Mouse (Mus musculus): Measurements from ENCODE around the gene Zfp526. TPM values are rescaled to one million over a fixed set of nuclear protein-coding genes. Genes with fewer than 3 reads are reported as not detected.

Zfp526 gene
- total and polyA plus RNA-seq, 3 experiments, result 6.9 to 9.6 (median 7.4) TPM

- H3K36me3 ChIP-seq (ENCODE audit: control insufficient read depth, insufficient read depth, low read length), result no peaks in the 10 kb centered on the region
- intact Hi-C loops (cut with DNase I), result loop anchor here (5.0 to 10.0 kb wide), 2 partner anchors 266 to 353 kb away; partner anchors contain the start of genes Rabac1 and Rps19
These were observed 16.9 kb downstream of the Zfp526 start for GRCm38 (mm10) chr7:25238015-25238706.

GRCm38 (mm10) chr7:25238829-25239623 lies 17.8 kb downstream of the Zfp526 start:
- DNase-seq, result peak; percentile 80 to 89
- H3K4me3 ChIP-seq, result peak overlapping the region; percentile 64
- peak overlapping the region; percentile 68 for H3K9ac ChIP-seq (ENCODE audit: low read depth, low read length)
- H3K4me1 ChIP-seq (ENCODE audit: control insufficient read depth, insufficient read depth, low read length), result peaks cover 5% of the 10 kb centered on the region
- WGBS, result 1% methylated on average over 30 of the region's 30 CpGs
- TF ChIP-seq CTCF (IDR thresholded peaks at IDR 0.05) (peak; percentile 83), POLR2A (IDR thresholded peaks at IDR 0.05; ENCODE audit: insufficient read depth, low read depth, low read length) (peak; percentile 77), EP300 (IDR thresholded peaks at IDR 0.05; ENCODE audit: insufficient read depth, low read depth, low read length) (peak; percentile 94)
- intact Hi-C loops (cut with DNase I), result loop anchor here (5.0 to 10.0 kb wide), 2 partner anchors 267 to 354 kb away; partner anchors contain the start of genes Rabac1 and Rps19
- H3K79me2 ChIP-seq (replicated peaks; ENCODE audit: control insufficient read depth, insufficient read depth, low read length), result no peaks in the 10 kb centered on the region; the same call in 1 of the 2 replicates
- H3K27ac ChIP-seq, result peak overlapping the region; percentile 96
- H3K36me3 ChIP-seq (ENCODE audit: control insufficient read depth, insufficient read depth, low read length), result no peaks in the 10 kb centered on the region
- H3K27me3 ChIP-seq (ENCODE audit: control insufficient read depth, insufficient read depth, low read length), result no peaks in the 10 kb centered on the region

More at GRCm38 (mm10) chr7:25238015-25238706, 16.9 kb downstream of the Zfp526 start:
- H3K27me3 ChIP-seq (ENCODE audit: control insufficient read depth, insufficient read depth, low read length), result no peaks in the 10 kb centered on the region
- peaks cover 5% of the 10 kb centered on the region for H3K4me1 ChIP-seq (ENCODE audit: control insufficient read depth, insufficient read depth, low read length)
- peak; percentile 90 to 97 for DNase-seq
- peak overlapping the region; percentile 96 for H3K27ac ChIP-seq
- TF ChIP-seq EP300 (IDR thresholded peaks at IDR 0.05; ENCODE audit: insufficient read depth, low read depth, low read length) (peak; percentile 65), CTCF (IDR thresholded peaks at IDR 0.05) (no peak), POLR2A (IDR thresholded peaks at IDR 0.05; ENCODE audit: insufficient read depth, low read depth, low read length) (peak; percentile 64; the same call in 1 of the 2 replicates)
- peak overlapping the region; percentile 64 for H3K4me3 ChIP-seq
- under 1% methylated on average over 23 of the region's 23 CpGs for WGBS
- H3K79me2 ChIP-seq (replicated peaks; ENCODE audit: control insufficient read depth, insufficient read depth, low read length), result no peaks in the 10 kb centered on the region; the same call in 1 of the 2 replicates
- H3K9ac ChIP-seq (ENCODE audit: low read depth, low read length), result peak overlapping the region; percentile 35

GRCm38 (mm10) chr7:25240631-25241030 lies 19.4 kb downstream of the Zfp526 start:
- WGBS, result 56% methylated on average over 7 of the region's 7 CpGs
- Histone ChIP-seq H3K79me2 (replicated peaks; ENCODE audit: control insufficient read depth, insufficient read depth, low read length) (0 out of 2 replicates have a peak, but pooled peaks cover 1% of the 10 kb centered on the region), H3K4me1 (ENCODE audit: control insufficient read depth, insufficient read depth, low read length) (peaks cover 6% of the 10 kb centered on the region), H3K27me3 (ENCODE audit: control insufficient read depth, insufficient read depth, low read length) (no peaks in the 10 kb centered on the region), H3K27ac (no peak overlapping the region), H3K9ac (ENCODE audit: low read depth, low read length) (no peak overlapping the region; the same call in 1 of the 2 replicates), H3K36me3 (ENCODE audit: control insufficient read depth, insufficient read depth, low read length) (no peaks in the 10 kb centered on the region; the same call in 1 of the 2 replicates), H3K4me3 (no peak overlapping the region)
- TF ChIP-seq EP300 (IDR thresholded peaks at IDR 0.05; ENCODE audit: insufficient read depth, low read depth, low read length), result no peak
- TF ChIP-seq POLR2A (IDR thresholded peaks at IDR 0.05; ENCODE audit: insufficient read depth, low read depth, low read length), result 0 out of 2 replicates have a peak, but pooled peaks have one; percentile 9
- intact Hi-C loops (cut with DNase I), result loop anchor here (1.0 kb wide), 2 partner anchors 37 to 76 kb away; no protein-coding TSS in a partner anchor
- DNase-seq, result no peak

GRCm38 (mm10) chr7:25241062-25241461 lies 19.8 kb downstream of the Zfp526 start:
- Histone ChIP-seq H3K4me1 (ENCODE audit: control insufficient read depth, insufficient read depth, low read length) (peaks cover 8% of the 10 kb centered on the region), H3K9ac (ENCODE audit: low read depth, low read length) (no peak overlapping the region), H3K27me3 (ENCODE audit: control insufficient read depth, insufficient read depth, low read length) (no peaks in the 10 kb centered on the region), H3K4me3 (no peak overlapping the region), H3K36me3 (ENCODE audit: control insufficient read depth, insufficient read depth, low read length) (no peaks in the 10 kb centered on the region; the same call in 1 of the 2 replicates), H3K27ac (peak overlapping the region; percentile 5; the same call in 1 of the 2 replicates), H3K79me2 (replicated peaks; ENCODE audit: control insufficient read depth, insufficient read depth, low read length) (0 out of 2 replicates have a peak, but pooled peaks cover 1% of the 10 kb centered on the region)
- DNase-seq, result peak; percentile 63 to 67
- intact Hi-C loops (cut with DNase I), result loop anchor here (1.0 kb wide), 2 partner anchors 36 to 75 kb away; no protein-coding TSS in a partner anchor
- 16% methylated on average over 2 of the region's 2 CpGs for WGBS
- TF ChIP-seq EP300 (IDR thresholded peaks at IDR 0.05; ENCODE audit: insufficient read depth, low read depth, low read length) (peak; percentile 92), CTCF (IDR thresholded peaks at IDR 0.05) (peak; percentile 82), POLR2A (IDR thresholded peaks at IDR 0.05; ENCODE audit: insufficient read depth, low read depth, low read length) (no peak)

- Histone ChIP-seq H3K27ac (no peak overlapping the region), H3K4me3 (no peak overlapping the region), H3K4me1 (ENCODE audit: control insufficient read depth, insufficient read depth, low read length) (peaks cover 14% of the 10 kb centered on the region), H3K36me3 (ENCODE audit: control insufficient read depth, insufficient read depth, low read length) (no peaks in the 10 kb centered on the region; the same call in 1 of the 2 replicates), H3K79me2 (replicated peaks; ENCODE audit: control insufficient read depth, insufficient read depth, low read length) (0 out of 2 replicates have a peak, but pooled peaks cover 4% of the 10 kb centered on the region), H3K9ac (ENCODE audit: low read depth, low read length) (no peak overlapping the region), H3K27me3 (ENCODE audit: control insufficient read depth, insufficient read depth, low read length) (no peaks in the 10 kb centered on the region)
- TF ChIP-seq CTCF (IDR thresholded peaks at IDR 0.05), result no peak
- TF ChIP-seq EP300 (IDR thresholded peaks at IDR 0.05; ENCODE audit: insufficient read depth, low read depth, low read length), result no peak
- TF ChIP-seq POLR2A (IDR thresholded peaks at IDR 0.05; ENCODE audit: insufficient read depth, low read depth, low read length), result no peak
- intact Hi-C loops (cut with DNase I), result no loop called here
- 93% methylated on average over 4 of the region's 4 CpGs for WGBS
- no peak for DNase-seq
These were observed 22.1 kb downstream of the Zfp526 start for GRCm38 (mm10) chr7:25243361-25243760.

Measured in heart, adult 2 months (tissue).